Mouse (Mus musculus): ENCODE data around the gene Ttc22. TPM values are rescaled to one million over a fixed set of nuclear protein-coding genes. Genes with fewer than 3 reads are reported as not detected.

The Ttc22 gene
- total RNA-seq, 4 experiments from 2014 or later, result 0.10 TPM; not detected in 3

- no peak for DNase-seq
Observed at GRCm38 (mm10) chr4:106664697-106665096, 42.5 kb downstream of the Ttc22 start.

GRCm38 (mm10) chr4:106665269-106665668, 43.0 kb downstream of the Ttc22 start:
- no peak for DNase-seq

- no peak for DNase-seq
Observed at GRCm38 (mm10) chr4:106665673-106666072, 43.4 kb downstream of the Ttc22 start.

GRCm38 (mm10) chr4:106666546-106666945, 44.3 kb downstream of the Ttc22 start:
- DNase-seq, result no peak

GRCm38 (mm10) chr4:106676749-106677148, 54.5 kb downstream of the Ttc22 start:
- DNase-seq, result no peak

GRCm38 (mm10) chr4:106678442-106679118, 56.3 kb downstream of the Ttc22 start, which contains the start of gene Ttc4:
Gene Ttc4, minus strand, starts transcription at chr4:106678944.
- peak; percentile 82 for DNase-seq

GRCm38 (mm10) chr4:106679152-106679551, 56.9 kb downstream of the Ttc22 start:
- no peak for DNase-seq

GRCm38 (mm10) chr4:106680955-106681354, 58.7 kb downstream of the Ttc22 start:
- no peak for DNase-seq

- DNase-seq, result no peak
Observed at GRCm38 (mm10) chr4:106688636-106689296, 66.5 kb downstream of the Ttc22 start.

Other genes starting within 250 kb of the Ttc22 start
- under 1 TPM in 1 of 4 experiments, not detected in 3; 0.17 TPM for gene Pcsk9, start 158.1 kb upstream of the Ttc22 start, total RNA-seq (2022)
- under 1 TPM in 1 of 4 experiments, not detected in 3; 0.45 TPM for gene Bsnd, start 130.1 kb upstream of the Ttc22 start, total RNA-seq (2022)
- 100 to 1,000 TPM in 2 of 4 experiments, 10 to 100 TPM in 2; 77.6 to 360 (median 221) TPM for gene Dhcr24, start 61.4 kb upstream of the Ttc22 start, total RNA-seq (2022)
- gene Lexm, start 5.2 kb upstream of the Ttc22 start, total RNA-seq (2022), result not detected
- gene Pars2, start 28.6 kb downstream of the Ttc22 start, total RNA-seq (2022), result 1 to 10 TPM; 5.7 to 9.5 (median 8.5) TPM
- gene Ttc4, start 56.5 kb downstream of the Ttc22 start, total RNA-seq (2022), result 10 to 100 TPM; 24.6 to 40.1 (median 29.1) TPM
- 1 to 10 TPM; 1.0 to 5.1 (median 3.2) TPM for gene Mroh7, start 108.5 kb downstream of the Ttc22 start, total RNA-seq (2022)
- under 1 TPM in 1 of 4 experiments, not detected in 3; 0.17 TPM for gene Fam151a, start 111.5 kb downstream of the Ttc22 start, total RNA-seq (2022)
- gene Acot11, start 182.6 kb downstream of the Ttc22 start, total RNA-seq (2022), result 10 to 100 TPM in 3 of 4 experiments, 1 to 10 TPM in 1; 7.7 to 65.3 (median 27.8) TPM